Mouse (Mus musculus): Measurements from ENCODE around the gene Mgst3. TPM values are rescaled to one million over a fixed set of nuclear protein-coding genes. Genes with fewer than 3 reads are reported as not detected.

Gene Mgst3
- total and polyA plus RNA-seq, 3 experiments = 1.4 TPM; not detected in 2

DNA sequence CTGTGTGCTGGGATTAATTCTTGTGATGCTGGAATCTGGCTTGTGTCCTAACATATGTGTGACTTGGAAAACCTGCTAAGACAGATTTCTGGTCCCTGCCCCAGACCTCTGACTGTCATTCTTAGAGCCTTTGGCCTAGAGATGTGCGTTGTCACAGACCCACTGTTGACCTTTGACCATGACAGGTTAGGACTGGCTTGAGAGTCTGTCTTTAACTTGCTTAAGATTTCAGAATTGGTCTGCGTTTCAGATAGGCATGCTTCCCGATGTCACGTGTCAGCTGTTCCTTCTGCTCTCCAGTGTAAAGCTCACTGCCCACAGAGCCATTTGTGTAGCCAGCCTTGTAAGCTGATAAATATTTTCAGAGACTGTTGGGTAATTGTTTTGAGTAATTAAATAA is 30.8 kb downstream of the Mgst3 start:
- in situ Hi-C loops (cut with MboI; ENCODE audit: low pct_ligation_motif_present, low pct_unique_long_range_greater_than_20kb, low sequenced_read_pairs) (no loop called here), dilution Hi-C loops (cut with MboI; ENCODE audit: extremely low pct_ligation_motif_present, extremely low pct_unique_long_range_greater_than_20kb, low sequenced_read_pairs) (no loop called here)
- Histone ChIP-seq H3K4me3 (replicated peaks in 1 of 3; ENCODE audit: low read depth in 2 of 3, low read length in 2 of 3, poor library complexity in 1 of 3) (no peak overlapping the region), H3K9me3 (replicated peaks; ENCODE audit: low read length) (no peaks in the 10 kb centered on the region), H3K4me1 (ENCODE audit: control insufficient read depth in 1 of 2, insufficient read depth in 2 of 2) (no peaks in the 10 kb centered on the region), H3K9ac (ENCODE audit: insufficient read depth, low read depth) (no peak overlapping the region), H3K27ac (ENCODE audit: insufficient read depth, low read depth) (no peak overlapping the region), H3K27me3 (replicated peaks) (no peaks in the 10 kb centered on the region), H3K36me3 (replicated peaks in 1 of 2; ENCODE audit: control insufficient read depth in 1 of 2, insufficient read depth in 1 of 2, low read length in 1 of 2) (peaks cover 59 to 93% of the 10 kb centered on the region in 2 experiments), H3K4me2 (ENCODE audit: insufficient read depth, low read depth, poor library complexity, severe bottlenecking) (no peak overlapping the region), H3K79me2 (replicated peaks; ENCODE audit: control insufficient read depth, extremely low read depth, insufficient read depth, poor library complexity, severe bottlenecking) (no peaks in the 10 kb centered on the region)
- TF ChIP-seq SIN3A (IDR thresholded peaks at IDR 0.05; ENCODE audit: low read length) = no peak
- no peak for TF ChIP-seq CTCF (conservative IDR thresholded peaks at IDR 0.05 in 1 of 2, IDR thresholded peaks at IDR 0.05 in 1 of 2; ENCODE audit: low read depth in 2 of 2, low read length in 2 of 2)
- no peak for TF ChIP-seq ZKSCAN1 (IDR thresholded peaks at IDR 0.05; ENCODE audit: borderline replicate concordance, low read depth, low read length)
- no peak for TF ChIP-seq USF1 (IDR thresholded peaks at IDR 0.05; ENCODE audit: low read depth, low read length)
- no peak for TF ChIP-seq CHD1 (IDR thresholded peaks at IDR 0.05; ENCODE audit: low read depth, low read length)
- no peak for TF ChIP-seq POLR2AphosphoS2 (IDR thresholded peaks at IDR 0.05; ENCODE audit: low read depth, low read length)
- TF ChIP-seq POLR2A (IDR thresholded peaks at IDR 0.05; ENCODE audit: low read depth, low read length) = no peak
- no peak for TF ChIP-seq JUN (IDR thresholded peaks at IDR 0.05; ENCODE audit: insufficient read depth, low read depth, low read length)
- no peak for TF ChIP-seq KAT2A (IDR thresholded peaks at IDR 0.05; ENCODE audit: insufficient replicate concordance, low read length)
- TF ChIP-seq RAD21 (IDR thresholded peaks at IDR 0.05; ENCODE audit: low read depth, low read length) = no peak
- TF ChIP-seq TCF12 (IDR thresholded peaks at IDR 0.05; ENCODE audit: low read depth, low read length) = no peak
- TF ChIP-seq JUND (conservative IDR thresholded peaks at IDR 0.05; ENCODE audit: low read depth, low read length) = no peak
- no peak for TF ChIP-seq TBP (conservative IDR thresholded peaks at IDR 0.05; ENCODE audit: low read depth, low read length)
- DNase-seq (ENCODE audit: extremely low read depth) = no peak

DNA sequence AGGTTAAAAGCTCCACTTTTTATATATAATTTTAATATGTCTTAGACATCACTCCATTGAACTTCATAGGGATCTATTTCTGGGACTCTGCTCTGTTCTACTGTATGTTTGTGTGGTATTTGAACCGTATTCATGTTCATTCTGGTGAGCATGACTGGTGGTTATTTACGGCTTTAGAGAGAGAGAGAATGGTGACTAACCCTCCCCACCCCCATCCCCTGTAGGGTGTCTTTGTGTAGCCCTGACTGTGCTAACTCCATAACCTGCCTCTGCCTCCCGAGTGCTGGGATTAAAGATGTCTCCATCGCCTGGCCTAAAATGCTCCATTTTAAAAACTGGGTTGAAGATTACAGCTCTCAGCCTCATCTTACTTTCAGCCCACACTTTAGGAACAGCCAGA is 33.4 kb downstream of the Mgst3 start:
- Histone ChIP-seq H3K9me3 (replicated peaks; ENCODE audit: low read length) (no peaks in the 10 kb centered on the region), H3K4me2 (ENCODE audit: insufficient read depth, low read depth, poor library complexity, severe bottlenecking) (no peak overlapping the region), H3K36me3 (replicated peaks in 1 of 2; ENCODE audit: control insufficient read depth in 1 of 2, insufficient read depth in 1 of 2, low read length in 1 of 2) (peaks cover 63 to 94% of the 10 kb centered on the region in 2 experiments), H3K9ac (ENCODE audit: insufficient read depth, low read depth) (no peak overlapping the region), H3K27me3 (replicated peaks) (no peaks in the 10 kb centered on the region), H3K79me2 (replicated peaks; ENCODE audit: control insufficient read depth, extremely low read depth, insufficient read depth, poor library complexity, severe bottlenecking) (no peaks in the 10 kb centered on the region), H3K4me3 (replicated peaks in 1 of 3; ENCODE audit: low read depth in 2 of 3, low read length in 2 of 3, poor library complexity in 1 of 3) (no peak overlapping the region), H3K27ac (ENCODE audit: insufficient read depth, low read depth) (no peak overlapping the region), H3K4me1 (ENCODE audit: control insufficient read depth in 1 of 2, insufficient read depth in 2 of 2) (no peaks in the 10 kb centered on the region)
- dilution Hi-C loops (cut with MboI; ENCODE audit: extremely low pct_ligation_motif_present, extremely low pct_unique_long_range_greater_than_20kb, low sequenced_read_pairs) = no loop called here
- no peak for DNase-seq (ENCODE audit: extremely low read depth)
- TF ChIP-seq PAX5 (IDR thresholded peaks at IDR 0.05; ENCODE audit: low read length) (no peak), MEF2A (IDR thresholded peaks at IDR 0.05; ENCODE audit: borderline replicate concordance, low read depth, low read length) (no peak), MAX (IDR thresholded peaks at IDR 0.05; ENCODE audit: low read length) (no peak), NRF1 (IDR thresholded peaks at IDR 0.05; ENCODE audit: low read depth, low read length) (no peak), SIN3A (IDR thresholded peaks at IDR 0.05; ENCODE audit: low read length) (no peak), USF1 (IDR thresholded peaks at IDR 0.05; ENCODE audit: low read depth, low read length) (no peak), ELF1 (IDR thresholded peaks at IDR 0.05; ENCODE audit: low read depth, low read length) (no peak)
- in situ Hi-C loops (cut with MboI; ENCODE audit: low pct_ligation_motif_present, low pct_unique_long_range_greater_than_20kb, low sequenced_read_pairs) = no loop called here

All from CH12.LX (cell line).